Mouse (Mus musculus) myocyte (in vitro differentiated cells): Measurements from ENCODE around the gene Auts2. TPM values are rescaled to one million over a fixed set of nuclear protein-coding genes. Genes with fewer than 3 reads are reported as not detected.

Experiments used
- H3K27me3 ChIP-seq: one replicate; pipeline ENCODE4 v1.6.1; 2011; ENCODE audit not compliant: control insufficient read depth, insufficient read depth, insufficient read length
- H3K36me3 ChIP-seq: one replicate; pipeline ENCODE4 v1.6.1; 2011; ENCODE audit not compliant: control insufficient read depth, insufficient read depth
- H3K4me2 ChIP-seq: one replicate; pipeline ENCODE4 v1.6.1; 2011; ENCODE audit warnings: low read depth, control low read depth
- H3K4me3 ChIP-seq: one replicate; pipeline ENCODE4 v1.5.1; 2011; ENCODE audit warnings: mild to moderate bottlenecking, control low read depth, moderate library complexity
- H3K79me2 ChIP-seq: one replicate; pipeline ENCODE4 v1.6.1; 2011; ENCODE audit not compliant: control insufficient read depth, insufficient read depth
- H3ac ChIP-seq: one replicate; pipeline ENCODE4 v1.6.1; 2011; ENCODE audit not compliant: control insufficient read depth, insufficient read length
- CEBPB ChIP-seq: IDR thresholded peaks from 2 replicates; pipeline ENCODE4 v1.6.1; 2011; ENCODE audit warnings: mild to moderate bottlenecking, moderate library complexity; ENCODE audit not compliant: poor library complexity, insufficient read depth, severe bottlenecking
- E2F4 ChIP-seq: IDR thresholded peaks from one replicate; pipeline ENCODE4 v1.6.1; 2011; ENCODE audit warnings: mild to moderate bottlenecking, control low read depth, moderate library complexity; ENCODE audit not compliant: insufficient read depth
- MAX ChIP-seq: IDR thresholded peaks from one replicate; pipeline ENCODE4 v1.6.1; 2011; ENCODE audit warnings: low read depth, mild to moderate bottlenecking, control low read depth
- MYOD1 ChIP-seq, 3 experiments: IDR thresholded peaks; one replicate each; pipeline ENCODE4 v1.6.1; 2011; ENCODE audit warnings: control low read depth in 2 of 3, low read depth in 2 of 3, mild to moderate bottlenecking in 2 of 3, moderate library complexity in 1 of 3; ENCODE audit not compliant: insufficient read length in 2 of 3, control insufficient read depth in 1 of 3
- MYOG ChIP-seq, 3 experiments: IDR thresholded peaks; one replicate each; pipeline ENCODE4 v1.6.1; 2011; ENCODE audit warnings: control low read depth in 2 of 3, low read depth in 2 of 3, mild to moderate bottlenecking in 2 of 3; ENCODE audit not compliant: insufficient read length in 2 of 3, control insufficient read depth in 1 of 3, insufficient read depth in 1 of 3
- POLR2A ChIP-seq: IDR thresholded peaks from one replicate; pipeline ENCODE4 v1.6.1; 2011; ENCODE audit warnings: low read depth, mild to moderate bottlenecking, control low read depth, moderate library complexity; ENCODE audit not compliant: insufficient read length
- POLR2AphosphoS2 ChIP-seq: IDR thresholded peaks from one replicate; pipeline ENCODE4 v1.6.1; 2011; ENCODE audit warnings: low read depth, control low read depth; ENCODE audit not compliant: insufficient read length
- REST ChIP-seq: IDR thresholded peaks from one replicate; pipeline ENCODE4 v1.6.1; 2011; ENCODE audit warnings: mild to moderate bottlenecking, control low read depth, moderate library complexity; ENCODE audit not compliant: insufficient read depth, insufficient read length
- SRF ChIP-seq: IDR thresholded peaks from one replicate; pipeline ENCODE4 v1.6.1; 2011; ENCODE audit warnings: low read depth; ENCODE audit not compliant: control insufficient read depth, insufficient read length
- TCF12 ChIP-seq: IDR thresholded peaks from one replicate; pipeline ENCODE4 v1.6.1; 2011; ENCODE audit warnings: mild to moderate bottlenecking, control low read depth; ENCODE audit not compliant: poor library complexity, insufficient read depth, severe bottlenecking
- TCF3 ChIP-seq: IDR thresholded peaks from one replicate; pipeline ENCODE4 v1.6.1; 2011; ENCODE audit warnings: low read depth, control low read depth; ENCODE audit not compliant: insufficient read length
- USF1 ChIP-seq: IDR thresholded peaks from one replicate; pipeline ENCODE4 v1.6.1; 2011; ENCODE audit warnings: low read depth, mild to moderate bottlenecking, control low read depth, moderate library complexity
- polyA plus RNA-seq: library from polyadenylated mRNA; unstranded; fragments of >200 nt; fragmentation: generic; extraction: Trizol; gene quantifications from one replicate; pipeline ENCODE4 v1.2.1, GENCODE M21; 2012; ENCODE audit warnings: missing spikeins

Auts2 gene
- polyA plus RNA-seq, 1 experiment = 8.0 TPM

GRCm38 (mm10) chr5:132481476-132481875 is 61.7 kb downstream of the Auts2 start:
- no peak overlapping the region for H3K4me2 ChIP-seq
- H3ac ChIP-seq = no peak overlapping the region
- H3K27me3 ChIP-seq = no peaks in the 10 kb centered on the region
- TF ChIP-seq TCF3 = no peak
- no peak for TF ChIP-seq REST
- no peak for TF ChIP-seq E2F4
- no peak for TF ChIP-seq USF1
- TF ChIP-seq POLR2AphosphoS2 = no peak
- TF ChIP-seq CEBPB = no peak
- TF ChIP-seq SRF = no peak
- no peak for TF ChIP-seq MYOD1 (IDR thresholded peaks at IDR 0.05; ENCODE audit: control insufficient read depth in 1 of 3, insufficient read length in 2 of 3, low read depth in 2 of 3)
- no peak for TF ChIP-seq MYOG (IDR thresholded peaks at IDR 0.05; ENCODE audit: control insufficient read depth in 1 of 3, insufficient read depth in 1 of 3, insufficient read length in 2 of 3, low read depth in 2 of 3)
- no peak for TF ChIP-seq POLR2A
- TF ChIP-seq MAX = no peak
- no peak for TF ChIP-seq TCF12
- no peaks in the 10 kb centered on the region for H3K79me2 ChIP-seq
- H3K36me3 ChIP-seq = no peaks in the 10 kb centered on the region
- no peak overlapping the region for H3K4me3 ChIP-seq

GRCm38 (mm10) chr5:132480461-132480860 is 62.7 kb downstream of the Auts2 start:
- Histone ChIP-seq H3K4me2 (no peak overlapping the region), H3ac (no peak overlapping the region), H3K79me2 (no peaks in the 10 kb centered on the region), H3K4me3 (no peak overlapping the region), H3K27me3 (no peaks in the 10 kb centered on the region), H3K36me3 (no peaks in the 10 kb centered on the region)
- TF ChIP-seq POLR2AphosphoS2 (no peak), REST (no peak), MYOD1 (IDR thresholded peaks at IDR 0.05; ENCODE audit: control insufficient read depth in 1 of 3, insufficient read length in 2 of 3, low read depth in 2 of 3) (no peak), SRF (no peak), MYOG (IDR thresholded peaks at IDR 0.05; ENCODE audit: control insufficient read depth in 1 of 3, insufficient read depth in 1 of 3, insufficient read length in 2 of 3, low read depth in 2 of 3) (no peak), CEBPB (no peak), USF1 (no peak), E2F4 (no peak), POLR2A (no peak), TCF12 (no peak), TCF3 (no peak), MAX (no peak)

GRCm38 (mm10) chr5:132479227-132479857 is 63.8 kb downstream of the Auts2 start:
- Histone ChIP-seq H3K36me3 (no peaks in the 10 kb centered on the region), H3ac (no peak overlapping the region), H3K4me2 (no peak overlapping the region), H3K79me2 (no peaks in the 10 kb centered on the region), H3K4me3 (no peak overlapping the region), H3K27me3 (no peaks in the 10 kb centered on the region)
- no peak for TF ChIP-seq TCF12
- no peak for TF ChIP-seq POLR2AphosphoS2
- no peak for TF ChIP-seq TCF3
- TF ChIP-seq POLR2A = no peak
- no peak for TF ChIP-seq REST
- no peak for TF ChIP-seq SRF
- TF ChIP-seq MAX = no peak
- no peak for TF ChIP-seq USF1
- TF ChIP-seq CEBPB = no peak
- no peak for TF ChIP-seq E2F4

- Histone ChIP-seq H3ac (no peak overlapping the region), H3K36me3 (no peaks in the 10 kb centered on the region)
- TF ChIP-seq POLR2A (no peak), POLR2AphosphoS2 (no peak), CEBPB (no peak), E2F4 (no peak), USF1 (no peak), MAX (no peak), MYOG (IDR thresholded peaks at IDR 0.05; ENCODE audit: control insufficient read depth in 1 of 3, insufficient read depth in 1 of 3, insufficient read length in 2 of 3, low read depth in 2 of 3) (no peak), TCF3 (no peak), REST (no peak)
Observed at GRCm38 (mm10) chr5:132477533-132477932, 65.6 kb downstream of the Auts2 start.

GRCm38 (mm10) chr5:132472905-132473321 is 70.2 kb downstream of the Auts2 start:
- no peak overlapping the region for H3K4me2 ChIP-seq
- H3ac ChIP-seq = no peak overlapping the region
- TF ChIP-seq E2F4 = no peak
- no peak for TF ChIP-seq TCF3
- no peak for TF ChIP-seq USF1
- no peaks in the 10 kb centered on the region for H3K27me3 ChIP-seq
- no peak overlapping the region for H3K4me3 ChIP-seq
- H3K36me3 ChIP-seq = no peaks in the 10 kb centered on the region
- H3K79me2 ChIP-seq = no peaks in the 10 kb centered on the region

More at GRCm38 (mm10) chr5:132477533-132477932, 65.6 kb downstream of the Auts2 start:
- no peaks in the 10 kb centered on the region for H3K27me3 ChIP-seq
- H3K4me3 ChIP-seq = no peak overlapping the region
- no peak overlapping the region for H3K4me2 ChIP-seq
- H3K79me2 ChIP-seq = no peaks in the 10 kb centered on the region
